Mouse (Mus musculus): ENCODE data around the gene Mycl.

DNA sequence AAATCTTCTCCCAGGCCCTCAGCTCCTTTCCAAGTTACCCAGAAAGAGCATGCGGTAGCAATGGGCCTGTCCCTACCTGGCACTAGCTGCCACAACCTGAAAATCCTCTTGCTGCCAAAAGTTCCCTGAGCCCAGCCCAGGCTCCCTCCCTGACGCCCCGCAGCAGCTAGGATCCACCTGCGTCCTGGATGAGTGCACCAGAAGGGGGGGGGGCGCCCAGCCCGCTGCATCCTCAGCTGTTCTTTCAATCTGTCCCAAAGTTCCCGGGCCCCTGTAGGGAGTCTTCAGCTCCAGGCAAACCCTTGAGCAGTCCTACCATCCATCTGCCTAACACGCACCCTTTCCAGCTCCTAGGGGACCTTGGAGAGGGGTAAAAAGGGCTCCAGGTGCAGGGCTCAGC lies 35.6 kb upstream of the Mycl start:
- TF ChIP-seq POLR2A (IDR thresholded peaks at IDR 0.05; ENCODE audit: low read depth, low read length): no peak
- no peak for TF ChIP-seq CTCF (conservative IDR thresholded peaks at IDR 0.05; ENCODE audit: insufficient read depth, insufficient read length, low read depth, low read length)
